Mouse (Mus musculus) liver, postnatal 0 days (tissue): ENCODE results near the gene St6galnac3.

Experiments used
- CTCF ChIP-seq: sonication (generic); IDR thresholded peaks from 2 replicates; pipeline ENCODE4 v1.5.1; 2016; ENCODE audit warnings: antibody characterized with exemption, low read depth
- EP300 ChIP-seq: IDR thresholded peaks from 2 replicates; pipeline ENCODE4 v1.6.1; 2016; ENCODE audit warnings: antibody characterized with exemption, low read depth, mild to moderate bottlenecking

DNA sequence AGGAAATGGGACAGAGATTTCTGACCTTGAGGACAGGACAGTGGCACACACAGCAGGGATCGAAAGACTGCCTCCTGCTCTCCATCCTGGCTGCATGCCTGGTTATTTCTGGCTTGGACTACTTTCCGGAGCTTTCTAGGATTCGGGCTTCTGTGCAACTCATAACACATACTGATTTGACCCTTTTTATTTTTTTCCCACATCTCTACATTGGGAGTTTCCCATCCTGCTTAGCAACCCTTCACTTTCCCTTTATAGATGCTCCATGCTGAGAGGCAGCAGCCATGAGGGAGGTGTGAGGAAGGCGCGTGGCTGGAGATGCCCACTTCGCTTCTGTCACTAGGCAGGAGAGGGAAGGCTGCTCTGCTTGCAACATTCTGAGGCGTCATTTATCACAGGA lies 240.3 kb downstream of the St6galnac3 start:
- TF ChIP-seq CTCF, result no peak
- TF ChIP-seq EP300, result no peak
